Mouse (Mus musculus): ENCODE data around the gene Serbp1.
"Not testable (repeated sequence)": the region's sequence is repeated elsewhere in the genome, so short reads cannot be mapped to it uniquely, and the experiment has no call there.

Gene Serbp1

DNA sequence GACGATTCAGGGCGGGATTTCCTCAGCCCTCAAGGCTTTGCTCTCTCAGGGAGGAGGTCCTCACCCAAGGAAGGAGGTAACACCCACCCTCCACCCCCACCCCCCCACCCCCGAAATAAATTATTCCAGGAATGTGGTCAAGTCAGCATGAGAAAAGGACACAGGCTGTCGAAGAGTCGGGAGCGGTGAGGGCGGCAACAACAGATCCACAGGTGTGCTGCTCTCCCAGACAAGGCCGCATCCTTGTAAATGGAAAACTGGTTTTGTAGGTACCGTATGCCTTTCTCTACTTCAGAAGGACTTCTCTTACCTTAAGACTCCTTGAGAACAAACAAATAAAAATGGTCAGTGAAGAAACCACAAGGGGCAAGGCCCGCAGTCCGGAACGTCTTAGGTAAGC lies at the start of gene Serbp1:
Serbp1 (plus strand) TSS at position 200 of the 400 bp plus-strand sequence.
- DNase-seq (ENCODE audit: low spot score), result no peak

DNA sequence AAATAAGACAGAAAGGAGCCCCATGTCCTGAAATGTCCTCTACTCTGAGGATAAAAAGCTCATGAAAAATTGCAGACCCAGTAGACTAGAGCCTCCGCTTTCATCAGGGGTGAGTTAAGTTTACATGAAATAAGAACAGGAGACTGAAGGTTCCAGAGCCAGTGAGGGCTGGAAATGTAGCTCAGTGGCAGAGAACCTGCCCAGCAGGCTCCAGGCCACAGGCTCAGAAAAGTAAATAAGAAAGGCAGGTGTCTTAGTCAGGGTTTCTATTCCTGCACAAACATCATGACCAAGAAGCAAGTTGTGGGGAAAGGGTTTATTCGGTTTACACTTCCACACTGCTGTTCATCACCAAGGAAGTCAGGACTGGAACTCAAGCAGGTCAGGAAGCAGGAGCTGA lies 44.4 kb upstream of the Serbp1 start:
- DNase-seq (ENCODE audit: low spot score), result no peak

DNA sequence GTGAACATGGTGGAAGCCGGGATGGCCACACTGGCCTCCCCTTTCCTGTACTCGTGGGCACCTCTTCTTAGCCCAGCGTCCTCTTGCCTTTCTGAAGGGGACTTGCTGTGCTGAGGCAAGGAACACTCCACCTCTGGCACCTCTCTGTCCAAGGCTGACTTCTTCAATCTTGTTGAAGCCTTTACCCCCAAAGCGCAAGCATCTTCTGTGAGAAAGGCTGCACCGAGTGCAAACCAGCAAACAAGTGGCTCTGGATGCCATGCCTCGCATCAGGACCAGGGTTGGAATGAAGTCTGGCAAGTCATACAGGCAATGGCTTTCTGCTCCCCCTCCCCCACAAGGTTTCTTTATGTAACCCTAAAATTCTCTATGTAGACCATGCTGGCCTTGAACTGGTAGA lies 43.4 kb upstream of the Serbp1 start:
- no peak for DNase-seq (ENCODE audit: low spot score)

DNA sequence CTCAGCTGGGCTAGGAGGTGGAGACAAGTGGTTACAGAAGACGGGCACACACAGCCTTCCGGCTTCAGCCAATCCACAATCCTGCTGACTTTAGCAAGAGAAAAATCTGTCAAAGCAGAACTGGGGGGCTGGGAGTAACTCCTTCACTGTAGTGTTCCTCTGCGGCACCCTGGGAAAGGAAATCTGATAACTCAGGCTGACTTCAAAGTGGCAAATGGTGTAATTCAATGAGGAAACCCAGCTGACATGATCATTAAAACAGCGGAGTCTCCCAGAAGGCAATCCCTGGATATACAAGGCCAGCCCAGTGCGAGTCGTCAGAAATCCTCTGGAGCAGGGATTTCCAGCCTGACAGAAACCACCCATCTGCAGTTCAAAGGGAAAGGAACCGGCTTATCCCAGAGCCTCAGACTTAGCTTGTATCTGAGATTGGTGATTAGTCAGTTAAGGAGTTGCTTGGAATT lies 42.8 kb upstream of the Serbp1 start:
- DNase-seq (ENCODE audit: low spot score), result peak; percentile 57

DNA sequence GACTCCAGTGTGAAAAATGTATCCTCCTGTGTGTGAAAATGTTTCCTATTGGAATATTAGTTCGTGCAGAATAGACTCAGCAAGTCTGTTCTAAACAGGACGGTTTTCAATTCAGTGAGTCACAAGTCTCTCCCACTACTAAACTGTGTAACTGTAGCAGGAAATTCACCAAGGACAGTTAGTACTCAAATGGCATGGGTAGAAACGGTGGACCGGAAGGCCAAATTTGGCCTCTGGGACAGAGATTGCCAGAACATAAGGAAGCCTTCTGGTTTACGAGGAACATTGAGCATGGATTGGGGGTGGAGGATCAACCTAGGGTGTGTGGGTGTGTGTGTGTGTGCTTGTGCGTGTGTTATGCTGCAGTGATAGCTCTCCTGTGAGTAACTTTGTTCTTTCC lies 41.2 kb upstream of the Serbp1 start:
- no peak for DNase-seq (ENCODE audit: low spot score)

DNA sequence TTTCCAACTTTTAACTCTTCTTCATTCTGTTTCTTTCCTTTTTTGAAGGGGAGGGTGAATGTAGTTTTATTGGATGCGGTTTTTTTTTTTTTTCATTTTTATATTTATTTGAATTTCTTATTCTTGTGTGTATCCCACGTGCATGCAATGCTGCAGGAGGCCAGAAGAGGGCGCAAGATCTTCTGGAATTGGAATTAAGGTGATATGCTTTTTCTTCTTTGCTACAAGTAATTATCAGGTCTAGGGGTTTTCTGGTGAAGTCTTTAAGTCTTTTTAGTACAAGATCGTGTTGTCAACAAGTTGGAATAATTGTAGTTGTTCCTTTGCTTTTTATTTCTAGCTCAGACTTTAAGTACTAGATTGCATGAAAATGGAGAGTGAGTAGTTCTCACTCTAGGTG lies 39.9 kb upstream of the Serbp1 start:
- DNase-seq (ENCODE audit: low spot score), result peak; percentile 51

DNA sequence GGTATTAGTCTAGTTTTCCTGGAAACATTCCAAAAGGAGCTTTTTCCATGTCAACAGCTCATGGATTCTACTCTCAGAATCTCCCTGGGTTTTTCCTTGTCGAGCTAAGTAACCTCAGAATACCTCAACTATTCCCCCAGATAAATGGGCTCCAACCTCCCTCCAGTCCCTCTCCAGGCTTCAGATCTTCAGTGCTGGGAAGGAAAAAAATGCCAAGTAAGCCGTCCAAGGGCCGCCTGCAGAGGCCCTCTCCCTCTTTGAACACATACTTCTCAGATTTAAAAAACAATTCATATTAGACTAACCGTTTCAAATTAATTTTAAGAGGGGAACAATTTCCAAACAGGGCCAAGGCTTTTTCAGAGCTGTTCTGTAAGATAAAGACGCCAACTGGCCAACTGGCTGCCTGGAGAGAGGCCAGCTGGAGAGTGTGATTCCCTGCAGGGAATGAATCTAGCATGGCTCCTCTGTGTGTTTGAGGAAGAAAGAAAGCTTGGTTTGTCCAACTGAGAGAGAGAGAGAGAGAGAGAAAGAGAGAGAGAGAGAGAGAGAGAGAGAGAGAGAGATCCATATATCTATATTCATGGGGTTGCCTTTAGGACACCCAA lies 37.2 kb upstream of the Serbp1 start:
- DNase-seq (ENCODE audit: low spot score), result no peak

DNA sequence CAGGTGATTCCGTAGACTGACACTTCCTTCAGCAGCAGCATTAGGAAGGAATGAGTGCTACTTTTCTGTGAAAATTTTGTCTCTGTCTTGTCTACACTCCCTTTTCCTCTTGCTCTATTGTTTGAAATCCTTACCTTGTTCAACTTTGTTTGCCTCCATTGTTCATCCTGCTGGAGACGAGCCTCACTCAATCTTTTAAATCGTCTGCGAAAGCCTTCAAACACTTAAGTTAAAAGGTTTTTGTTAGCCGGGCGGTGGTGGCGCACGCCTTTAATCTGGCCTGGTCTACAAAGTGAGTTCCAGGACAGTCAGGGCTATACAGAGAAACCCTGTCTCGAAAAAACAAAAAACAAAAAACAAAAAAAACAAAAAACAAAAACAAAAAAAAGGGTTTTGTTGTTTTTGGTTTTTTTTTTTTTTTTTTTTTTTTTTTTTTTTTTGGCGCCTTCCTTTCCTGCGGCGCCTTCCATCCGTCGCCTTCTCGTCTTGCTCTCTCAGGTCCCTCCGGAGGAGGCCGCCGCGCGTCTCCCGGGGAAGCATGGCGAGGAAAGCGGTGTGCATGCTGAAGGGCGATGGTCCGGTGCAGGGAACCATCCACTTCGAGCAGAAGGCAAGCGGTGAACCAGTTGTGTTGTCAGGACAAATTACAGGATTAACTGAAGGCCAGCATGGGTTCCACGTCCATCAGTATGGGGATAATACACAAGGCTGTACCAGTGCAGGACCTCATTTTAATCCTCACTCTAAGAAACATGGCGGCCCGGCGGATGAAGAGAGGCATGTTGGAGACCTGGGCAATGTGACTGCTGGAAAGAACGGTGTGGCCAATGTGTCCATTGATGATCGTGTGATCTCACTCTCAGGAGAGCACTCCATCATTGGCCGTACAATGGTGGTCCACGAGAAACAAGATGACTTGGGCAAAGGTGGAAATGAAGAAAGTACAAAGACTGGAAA lies 32.6 kb upstream of the Serbp1 start:
- no peak for DNase-seq (ENCODE audit: low spot score)

DNA sequence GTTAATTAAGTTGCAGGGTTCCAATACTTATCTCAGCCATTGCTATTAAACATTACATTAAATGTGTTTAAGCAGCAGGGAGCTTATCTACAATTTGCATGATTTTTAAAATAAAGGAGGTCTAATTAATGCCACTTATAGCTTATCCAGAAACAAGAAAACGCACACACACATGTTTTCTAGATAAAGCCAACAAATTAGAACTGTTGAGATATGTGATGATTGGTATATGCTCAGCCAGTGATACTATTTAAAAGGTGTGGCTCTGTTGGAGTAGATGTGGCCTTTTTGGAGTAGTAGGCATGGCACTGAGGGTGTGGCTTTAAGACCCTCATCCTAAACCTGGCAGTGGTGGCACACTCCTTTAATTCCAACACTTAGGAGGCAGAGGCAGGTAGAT lies 25.6 kb upstream of the Serbp1 start:
- DNase-seq (ENCODE audit: low spot score), result no peak

DNA sequence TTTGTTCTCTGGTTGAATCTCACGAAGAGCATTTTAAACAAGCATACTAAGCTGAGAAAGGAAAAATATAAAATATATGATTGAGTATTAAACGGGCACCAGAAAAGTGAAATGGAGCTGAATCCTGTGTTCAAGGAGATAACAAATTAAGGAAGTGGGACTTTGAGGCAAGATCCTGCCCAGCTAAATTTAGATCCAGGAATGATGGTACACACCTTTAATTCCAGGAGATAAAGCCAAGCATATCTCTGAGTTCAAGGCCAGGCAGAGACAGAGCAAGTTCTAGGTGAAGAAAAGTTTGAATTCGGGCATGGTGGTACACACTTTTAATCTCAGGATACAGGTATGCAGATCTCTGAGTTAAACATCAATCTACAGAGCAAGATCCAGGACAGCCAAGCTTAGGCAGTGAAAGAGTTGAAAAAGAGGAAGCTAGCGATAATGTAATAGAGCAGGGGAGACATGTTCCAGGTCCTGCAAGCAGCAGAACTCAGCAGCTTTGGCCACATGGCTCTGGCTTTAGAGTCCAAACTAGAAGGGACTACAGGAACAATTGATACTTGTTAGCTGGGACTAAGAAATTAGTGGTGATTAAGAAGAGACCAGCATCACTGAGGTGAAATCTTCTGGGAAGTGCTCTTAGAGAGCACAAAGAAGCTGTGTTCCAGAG lies 24.4 kb upstream of the Serbp1 start:
- DNase-seq (ENCODE audit: low spot score), result no peak

DNA sequence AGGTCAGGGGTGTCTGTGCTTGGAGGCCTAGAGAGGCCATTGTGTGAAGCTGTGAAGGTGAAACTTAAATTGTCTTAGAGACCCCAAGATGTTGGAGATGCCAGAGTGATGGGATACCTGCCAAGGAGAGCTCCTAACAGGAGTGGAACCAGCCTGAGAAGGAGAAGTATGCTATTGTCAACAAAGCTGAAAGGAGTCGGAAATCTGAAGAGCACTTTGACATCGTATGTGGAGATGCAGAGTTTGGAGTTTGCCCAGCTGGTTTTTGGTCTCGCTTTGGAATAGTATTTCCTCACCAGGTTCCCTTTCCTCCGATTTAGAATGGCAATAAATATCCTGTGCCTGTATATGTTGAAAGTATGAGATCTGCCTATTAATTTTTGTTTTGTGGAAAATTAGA lies 20.6 kb upstream of the Serbp1 start:
- DNase-seq (ENCODE audit: low spot score), result no peak

DNA sequence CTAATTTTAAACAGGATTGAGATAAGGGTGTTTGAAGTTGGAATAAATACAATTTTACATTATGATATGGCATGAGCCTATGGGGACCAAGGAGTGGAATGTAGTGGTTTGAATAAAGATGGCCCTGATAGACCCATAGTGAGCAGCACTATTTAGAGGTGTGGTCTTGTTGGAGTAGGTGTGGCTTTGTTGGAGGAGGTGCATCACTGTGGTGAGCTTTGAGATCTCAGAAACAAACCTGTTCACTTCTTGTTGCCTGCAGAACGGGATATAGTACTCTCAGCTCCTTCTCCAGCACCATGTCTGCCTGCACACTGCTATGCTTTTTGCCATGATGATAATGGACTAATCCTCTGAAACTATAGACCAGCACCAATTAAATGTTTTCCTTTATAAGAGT lies 20.1 kb upstream of the Serbp1 start:
- DNase-seq (ENCODE audit: low spot score), result no peak

DNA sequence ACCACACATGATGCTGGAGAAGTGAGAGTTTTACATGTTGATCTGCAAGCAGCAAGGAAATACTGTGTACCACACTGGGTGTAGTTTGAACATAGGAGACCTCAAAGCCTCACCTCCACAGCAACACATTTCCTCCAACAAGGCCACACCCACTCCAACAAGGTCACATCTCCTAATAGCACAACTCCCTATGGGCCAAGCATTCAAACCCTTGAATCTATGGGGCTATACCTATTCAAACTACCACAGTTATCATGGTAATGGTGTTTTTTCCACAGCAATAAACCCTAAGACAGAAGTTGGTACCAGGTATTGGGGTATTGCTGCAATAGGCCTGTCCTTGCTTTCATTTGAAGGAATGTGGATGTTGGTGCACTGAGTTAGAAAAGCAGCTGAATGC lies 19.4 kb upstream of the Serbp1 start:
- DNase-seq (ENCODE audit: low spot score), result no peak

DNA sequence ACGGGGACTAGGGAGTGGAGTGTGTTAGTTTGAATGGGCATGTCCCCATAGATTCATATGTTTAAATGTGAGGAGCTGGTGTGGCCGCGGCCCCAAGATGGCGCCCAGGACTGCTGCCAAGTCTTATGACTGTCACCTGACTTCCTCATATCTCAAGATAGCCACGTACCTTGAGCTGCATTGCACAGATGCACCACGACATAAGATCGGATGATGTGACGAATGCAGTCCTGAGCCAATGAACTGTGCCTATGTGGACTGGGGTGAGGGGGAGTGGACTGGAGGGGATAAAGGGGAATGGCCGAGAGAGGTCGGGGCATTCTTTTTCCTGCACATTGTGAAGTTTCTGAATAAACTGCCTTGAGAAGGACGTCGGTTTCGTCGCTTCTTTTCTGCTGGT lies 18.0 kb upstream of the Serbp1 start:
- DNase-seq (ENCODE audit: low spot score), result not testable (repeated sequence)

DNA sequence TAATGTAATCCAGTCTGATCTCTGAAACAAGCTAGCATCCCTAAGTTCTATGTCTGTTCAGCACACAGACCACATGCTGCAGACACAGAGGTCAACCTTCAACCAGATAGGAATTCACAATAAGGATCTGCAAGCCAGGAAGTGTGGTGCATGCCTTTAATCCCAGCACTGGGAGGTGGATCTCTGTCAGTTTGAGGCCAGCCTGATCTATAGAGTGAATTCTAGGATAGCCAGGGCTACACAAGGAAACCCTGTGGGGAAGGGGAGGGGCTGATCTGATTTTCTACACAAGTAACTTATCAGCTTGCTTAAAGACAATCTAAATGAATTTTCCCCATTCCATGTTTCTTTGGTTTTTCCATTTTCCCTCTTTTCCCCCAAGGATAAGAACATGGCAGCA lies 17.2 kb upstream of the Serbp1 start:
- no peak for DNase-seq (ENCODE audit: low spot score)

DNA sequence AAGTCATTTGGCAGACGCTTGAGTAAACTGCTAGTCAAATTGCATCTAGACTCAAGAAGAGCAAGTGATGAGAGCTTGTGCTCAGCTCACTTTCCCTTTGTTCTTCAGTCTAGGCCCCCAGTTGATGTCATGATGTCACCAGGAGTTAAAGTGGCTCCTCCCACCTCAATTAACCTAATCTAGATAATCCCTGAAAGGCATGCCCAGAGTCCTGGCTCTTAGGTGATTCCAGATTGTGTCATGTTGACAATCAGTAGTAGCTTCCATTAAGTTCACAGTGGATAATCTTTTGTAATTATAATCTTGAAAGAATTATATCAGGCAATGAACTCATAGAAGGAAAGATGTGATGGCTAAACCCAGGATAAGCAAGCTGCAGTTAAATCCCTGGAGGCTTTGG lies 14.9 kb upstream of the Serbp1 start:
- DNase-seq (ENCODE audit: low spot score), result no peak

DNA sequence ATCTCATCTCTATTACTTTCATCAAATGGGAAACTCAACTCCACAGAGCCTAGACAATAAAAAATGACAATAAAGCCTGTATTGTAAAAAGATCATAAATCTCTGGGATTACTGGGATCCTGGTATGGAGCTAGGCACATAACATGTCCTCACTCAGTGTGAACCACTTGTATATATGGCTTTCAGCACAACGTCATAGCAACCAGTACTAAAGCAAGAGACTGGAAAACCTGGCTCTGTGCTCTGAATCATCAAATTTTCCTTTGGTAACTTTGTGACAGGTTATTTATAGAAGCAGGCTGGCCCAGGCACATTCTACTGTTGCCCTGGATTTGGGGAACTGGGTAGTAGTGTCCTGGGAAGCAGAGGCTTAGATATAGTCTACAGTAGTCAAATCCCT lies 14.5 kb upstream of the Serbp1 start:
- no peak for DNase-seq (ENCODE audit: low spot score)

DNA sequence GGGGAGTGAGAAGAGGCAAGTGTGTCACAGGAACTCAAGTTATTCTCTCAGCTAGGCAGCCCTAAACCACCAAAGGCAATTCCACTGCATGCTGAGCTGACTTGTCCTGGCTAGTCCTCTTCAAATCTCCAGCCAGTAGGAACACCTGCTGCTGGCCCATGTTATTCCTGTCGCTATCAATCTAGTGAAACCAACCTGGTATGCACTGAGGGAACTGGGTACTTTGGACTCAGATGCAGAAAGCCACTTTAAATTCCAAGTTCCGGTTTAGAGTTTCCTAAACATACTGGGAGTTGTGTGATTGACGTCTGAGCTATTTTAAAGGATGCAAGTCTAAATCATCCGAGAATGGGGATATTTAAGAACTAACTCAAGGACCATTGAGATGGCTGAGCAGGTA lies 11.7 kb upstream of the Serbp1 start:
- no peak for DNase-seq (ENCODE audit: low spot score)

DNA sequence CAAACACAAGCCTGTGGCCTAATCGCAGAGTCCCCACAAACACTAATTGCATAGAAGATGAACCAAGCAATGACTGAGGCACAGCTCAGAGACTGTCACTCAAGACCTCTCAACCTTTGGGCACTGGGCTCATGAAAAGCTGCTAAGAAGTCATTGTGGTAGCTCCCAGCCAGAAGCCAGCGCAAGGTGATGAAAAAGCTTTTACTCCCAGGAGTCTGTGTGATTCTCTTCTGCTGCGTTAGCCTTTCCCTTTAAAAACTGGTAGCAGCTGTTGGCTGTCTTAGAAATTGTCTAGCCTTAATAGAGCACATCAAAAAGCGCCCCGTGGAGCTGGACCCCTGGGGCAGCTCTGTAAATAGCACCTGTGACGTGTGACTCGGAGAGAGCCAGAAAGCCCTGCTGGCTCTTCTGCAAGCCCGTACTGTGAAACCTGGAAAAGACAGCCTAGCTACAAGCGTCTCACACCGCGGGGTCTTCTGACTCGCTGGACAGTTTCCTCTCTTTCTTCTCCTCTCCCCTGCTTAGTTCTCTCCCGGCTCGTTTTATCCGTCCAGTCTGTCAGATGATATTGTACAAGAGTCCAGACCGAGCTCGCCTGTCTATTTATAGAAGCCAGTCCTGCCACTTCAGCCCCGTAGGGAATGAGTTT lies 9.4 kb upstream of the Serbp1 start:
- peak; percentile 24 for DNase-seq (ENCODE audit: low spot score)

DNA sequence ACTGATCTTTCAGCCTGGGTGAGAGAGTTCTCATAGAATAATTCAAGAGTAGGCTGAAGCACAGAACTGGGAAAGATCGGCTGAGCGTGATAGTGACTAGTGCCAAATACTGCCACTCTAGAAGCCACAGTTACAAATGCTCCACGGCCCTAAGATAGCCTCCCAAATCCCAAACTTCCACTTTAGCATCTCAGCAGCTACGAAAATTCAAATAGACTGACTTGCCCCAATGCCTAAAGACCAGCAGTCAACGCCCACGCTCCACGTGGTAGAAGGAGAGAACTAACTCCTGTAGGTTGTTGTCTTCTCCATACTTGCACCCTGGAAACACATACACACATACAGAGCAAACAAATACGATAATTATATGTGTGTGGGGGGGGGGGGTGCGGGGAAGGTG lies 8.5 kb upstream of the Serbp1 start:
- DNase-seq (ENCODE audit: low spot score), result peak; percentile 7

DNA sequence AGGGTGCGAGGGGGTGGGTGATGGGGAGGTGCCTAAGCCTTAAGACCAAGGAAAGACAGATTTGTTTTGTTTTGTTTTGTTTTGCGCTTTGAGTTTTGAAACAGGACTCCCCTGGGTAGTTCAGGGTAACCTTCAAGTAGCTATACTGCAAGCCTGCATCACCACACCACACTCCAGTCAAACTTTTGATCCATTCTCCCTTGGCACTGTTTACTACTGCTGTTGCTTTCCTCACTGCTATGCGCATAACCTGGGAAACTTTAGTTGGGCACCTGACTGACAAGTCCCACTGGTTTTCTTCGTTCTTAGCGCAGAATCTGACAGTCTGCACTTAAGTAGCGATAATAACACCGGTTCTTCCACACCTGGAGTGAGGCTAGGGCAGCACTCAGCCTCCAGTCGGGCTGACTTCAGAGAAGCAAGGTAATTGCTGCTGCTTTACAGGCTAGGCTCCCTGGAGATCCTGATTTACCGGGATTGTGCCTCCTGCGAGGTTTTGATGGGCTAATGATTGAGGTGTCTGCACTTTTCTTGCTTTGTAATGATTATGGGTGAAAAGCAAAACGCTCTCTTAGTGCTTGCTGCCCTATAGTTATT lies 8.0 kb upstream of the Serbp1 start:
- peak; percentile 16 for DNase-seq (ENCODE audit: low spot score)

DNA sequence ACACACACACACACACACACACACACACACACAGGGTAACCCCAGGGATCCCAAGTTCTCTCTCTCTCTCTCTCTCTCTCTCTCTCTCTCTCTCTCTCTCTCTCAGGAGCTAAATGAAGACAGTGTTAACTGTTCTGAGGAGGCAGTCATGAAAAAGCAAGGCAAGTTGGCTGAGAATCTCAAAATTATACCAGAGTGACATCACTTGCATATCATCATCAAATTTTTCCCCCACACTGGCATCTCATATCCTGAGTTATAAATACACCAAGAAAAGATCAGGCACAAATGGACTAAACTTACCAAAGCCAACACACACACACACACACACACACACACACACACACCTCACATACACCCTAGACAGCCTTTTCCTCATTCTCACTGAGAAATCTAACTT lies 7.0 kb upstream of the Serbp1 start:
- DNase-seq (ENCODE audit: low spot score), result no peak

All from embryo, embryonic 10 days (tissue).